Mouse (Mus musculus): Measurements from ENCODE around the gene Hhipl1. TPM values are rescaled to one million over a fixed set of nuclear protein-coding genes. Genes with fewer than 3 reads are reported as not detected.

Gene Hhipl1
- polyA plus RNA-seq, 1 experiment from 2014 or later = 3.2 TPM

- WGBS = 76% methylated on average over 8 of the region's 8 CpGs
- Histone ChIP-seq H3K36me3 (no peaks in the 10 kb centered on the region), H3K4me3 (replicated peaks) (no peak overlapping the region), H3K9ac (replicated peaks) (no peak overlapping the region), H3K4me1 (peaks cover 18% of the 10 kb centered on the region), H3K4me2 (no peak overlapping the region), H3K9me3 (replicated peaks) (no peaks in the 10 kb centered on the region), H3K27me3 (replicated peaks) (peaks cover 5% of the 10 kb centered on the region; the same call in 1 of the 2 replicates), H3K27ac (replicated peaks) (no peak overlapping the region)
- 0 out of 2 replicates have a peak, but pooled peaks have one; percentile 22 for ATAC-seq (ENCODE audit: low FRiP score)
Observed at GRCm38 (mm10) chr12:108305172-108305571, 898 bp upstream of the Hhipl1 start.

- Histone ChIP-seq H3K4me3 (replicated peaks) (0 out of 2 replicates have a peak overlapping the region, but pooled peaks have one; percentile 2), H3K9ac (replicated peaks) (no peak overlapping the region), H3K36me3 (no peaks in the 10 kb centered on the region), H3K4me1 (peaks cover 18% of the 10 kb centered on the region), H3K4me2 (peak overlapping the region; percentile 98; the same call in 1 of the 2 replicates), H3K9me3 (replicated peaks) (no peaks in the 10 kb centered on the region), H3K27me3 (replicated peaks) (peaks cover 5% of the 10 kb centered on the region; the same call in 1 of the 2 replicates), H3K27ac (replicated peaks) (no peak overlapping the region)
- 26% methylated on average over 14 of the region's 14 CpGs for WGBS
- no peak for ATAC-seq (ENCODE audit: low FRiP score)
Observed at GRCm38 (mm10) chr12:108307553-108307952, 1.5 kb downstream of the Hhipl1 start.

- Histone ChIP-seq H3K9ac (replicated peaks) (no peak overlapping the region), H3K27ac (replicated peaks) (no peak overlapping the region), H3K36me3 (no peaks in the 10 kb centered on the region), H3K4me2 (no peak overlapping the region), H3K27me3 (replicated peaks) (peaks cover 5% of the 10 kb centered on the region; the same call in 1 of the 2 replicates), H3K9me3 (replicated peaks) (no peaks in the 10 kb centered on the region), H3K4me1 (peaks cover 18% of the 10 kb centered on the region), H3K4me3 (replicated peaks) (no peak overlapping the region)
- ATAC-seq (ENCODE audit: low FRiP score) = no peak
- 83% methylated on average over 16 of the region's 16 CpGs for WGBS
Observed at GRCm38 (mm10) chr12:108308363-108308856, 2.3 kb downstream of the Hhipl1 start.

GRCm38 (mm10) chr12:108309116-108309794 is 3.2 kb downstream of the Hhipl1 start:
- Histone ChIP-seq H3K4me2 (no peak overlapping the region), H3K9ac (replicated peaks) (no peak overlapping the region), H3K27ac (replicated peaks) (no peak overlapping the region), H3K4me1 (peaks cover 18% of the 10 kb centered on the region), H3K4me3 (replicated peaks) (no peak overlapping the region), H3K9me3 (replicated peaks) (no peaks in the 10 kb centered on the region), H3K36me3 (no peaks in the 10 kb centered on the region), H3K27me3 (replicated peaks) (peaks cover 5% of the 10 kb centered on the region; the same call in 1 of the 2 replicates)
- WGBS = 60% methylated on average over 6 of the region's 8 CpGs
- no peak for ATAC-seq (ENCODE audit: low FRiP score)

- WGBS = 90% methylated on average over 4 of the region's 4 CpGs
- no peak overlapping the region for H3K4me3 ChIP-seq (replicated peaks)
- H3K36me3 ChIP-seq = no peaks in the 10 kb centered on the region
- H3K27me3 ChIP-seq (replicated peaks) = peaks cover 5% of the 10 kb centered on the region; the same call in 1 of the 2 replicates
- ATAC-seq (ENCODE audit: low FRiP score) = no peak
- H3K27ac ChIP-seq (replicated peaks) = no peak overlapping the region
- no peaks in the 10 kb centered on the region for H3K9me3 ChIP-seq (replicated peaks)
- no peak overlapping the region for H3K9ac ChIP-seq (replicated peaks)
- H3K4me1 ChIP-seq = peaks cover 18% of the 10 kb centered on the region
- no peak overlapping the region for H3K4me2 ChIP-seq
Observed at GRCm38 (mm10) chr12:108310041-108310440, 4.0 kb downstream of the Hhipl1 start.

- no peak overlapping the region for H3K4me3 ChIP-seq (replicated peaks)
- ATAC-seq (ENCODE audit: low FRiP score) = no peak
- no peaks in the 10 kb centered on the region for H3K9me3 ChIP-seq (replicated peaks)
- no peaks in the 10 kb centered on the region; the same call in 1 of the 2 replicates for H3K27me3 ChIP-seq (replicated peaks)
- no peaks in the 10 kb centered on the region for H3K36me3 ChIP-seq
- no peak overlapping the region for H3K27ac ChIP-seq (replicated peaks)
- H3K4me1 ChIP-seq = peaks cover 17% of the 10 kb centered on the region
- H3K9ac ChIP-seq (replicated peaks) = no peak overlapping the region
- 73% methylated on average over 7 of the region's 7 CpGs for WGBS
- no peak overlapping the region for H3K4me2 ChIP-seq
Observed at GRCm38 (mm10) chr12:108310456-108311027, 4.5 kb downstream of the Hhipl1 start.

GRCm38 (mm10) chr12:108311741-108312290 is 5.7 kb downstream of the Hhipl1 start:
- H3K27ac ChIP-seq (replicated peaks) = no peak overlapping the region
- no peak overlapping the region for H3K4me3 ChIP-seq (replicated peaks)
- peaks cover 11% of the 10 kb centered on the region; the same call in 1 of the 2 replicates for H3K27me3 ChIP-seq (replicated peaks)
- H3K9me3 ChIP-seq (replicated peaks) = no peaks in the 10 kb centered on the region
- H3K4me1 ChIP-seq = peaks cover 7% of the 10 kb centered on the region; the same call in 1 of the 2 replicates
- H3K9ac ChIP-seq (replicated peaks) = no peak overlapping the region
- ATAC-seq (ENCODE audit: low FRiP score) = no peak
- H3K36me3 ChIP-seq = no peaks in the 10 kb centered on the region
- 93% methylated on average over 27 of the region's 27 CpGs for WGBS
- no peak overlapping the region for H3K4me2 ChIP-seq

- WGBS = 47% methylated on average over 6 of the region's 6 CpGs
Observed at GRCm38 (mm10) chr12:108312432-108312851, 6.4 kb downstream of the Hhipl1 start.

GRCm38 (mm10) chr12:108313244-108313772 is 7.2 kb downstream of the Hhipl1 start:
- Histone ChIP-seq H3K4me3 (replicated peaks) (no peak overlapping the region), H3K27ac (replicated peaks) (no peak overlapping the region), H3K4me2 (no peak overlapping the region), H3K9ac (replicated peaks) (no peak overlapping the region), H3K9me3 (replicated peaks) (no peaks in the 10 kb centered on the region), H3K4me1 (peaks cover 6% of the 10 kb centered on the region), H3K36me3 (no peaks in the 10 kb centered on the region), H3K27me3 (replicated peaks) (peaks cover 23% of the 10 kb centered on the region)
- ATAC-seq (ENCODE audit: low FRiP score) = no peak
- WGBS = 89% methylated on average over 1 of the region's 1 CpGs

More at GRCm38 (mm10) chr12:108312432-108312851, 6.4 kb downstream of the Hhipl1 start:
- no peak for ATAC-seq (ENCODE audit: low FRiP score)
- Histone ChIP-seq H3K4me1 (peaks cover 5% of the 10 kb centered on the region; the same call in 1 of the 2 replicates), H3K4me2 (no peak overlapping the region), H3K27ac (replicated peaks) (no peak overlapping the region), H3K36me3 (no peaks in the 10 kb centered on the region), H3K9ac (replicated peaks) (no peak overlapping the region), H3K4me3 (replicated peaks) (no peak overlapping the region), H3K27me3 (replicated peaks) (peaks cover 15% of the 10 kb centered on the region), H3K9me3 (replicated peaks) (no peaks in the 10 kb centered on the region)

GRCm38 (mm10) chr12:108315818-108316217 is 9.7 kb downstream of the Hhipl1 start:
- Histone ChIP-seq H3K36me3 (no peaks in the 10 kb centered on the region), H3K4me3 (replicated peaks) (no peak overlapping the region), H3K27me3 (replicated peaks) (peaks cover 41% of the 10 kb centered on the region), H3K9me3 (replicated peaks) (no peaks in the 10 kb centered on the region), H3K4me1 (peaks cover 16% of the 10 kb centered on the region), H3K9ac (replicated peaks) (no peak overlapping the region), H3K27ac (replicated peaks) (no peak overlapping the region), H3K4me2 (no peak overlapping the region)
- 65% methylated on average over 10 of the region's 10 CpGs for WGBS
- ATAC-seq (ENCODE audit: low FRiP score) = no peak

- no peak overlapping the region for H3K4me2 ChIP-seq
- H3K4me3 ChIP-seq (replicated peaks) = no peak overlapping the region
- H3K36me3 ChIP-seq = no peaks in the 10 kb centered on the region
- peaks cover 41% of the 10 kb centered on the region for H3K27me3 ChIP-seq (replicated peaks)
- no peak for ATAC-seq (ENCODE audit: low FRiP score)
- 34% methylated on average over 6 of the region's 6 CpGs for WGBS
- H3K27ac ChIP-seq (replicated peaks) = no peak overlapping the region
- peaks cover 19% of the 10 kb centered on the region for H3K4me1 ChIP-seq
- no peak overlapping the region for H3K9ac ChIP-seq (replicated peaks)
- H3K9me3 ChIP-seq (replicated peaks) = no peaks in the 10 kb centered on the region
Observed at GRCm38 (mm10) chr12:108316655-108317054, 10.6 kb downstream of the Hhipl1 start.
